Mouse (Mus musculus) megakaryocyte, embryonic 14.5 days (primary cell): ENCODE measurements around the gene Anxa2.

Experiments used
- FLI1 ChIP-seq: IDR thresholded peaks from 2 replicates; pipeline ENCODE4 v1.6.1; 2012; ENCODE audit warnings: low read length, inconsistent platforms, mixed read lengths
- GATA1 ChIP-seq: IDR thresholded peaks from 3 replicates; pipeline ENCODE4 v1.6.1; 2012; ENCODE audit warnings: mixed read lengths, low read length, inconsistent platforms, borderline replicate concordance

DNA sequence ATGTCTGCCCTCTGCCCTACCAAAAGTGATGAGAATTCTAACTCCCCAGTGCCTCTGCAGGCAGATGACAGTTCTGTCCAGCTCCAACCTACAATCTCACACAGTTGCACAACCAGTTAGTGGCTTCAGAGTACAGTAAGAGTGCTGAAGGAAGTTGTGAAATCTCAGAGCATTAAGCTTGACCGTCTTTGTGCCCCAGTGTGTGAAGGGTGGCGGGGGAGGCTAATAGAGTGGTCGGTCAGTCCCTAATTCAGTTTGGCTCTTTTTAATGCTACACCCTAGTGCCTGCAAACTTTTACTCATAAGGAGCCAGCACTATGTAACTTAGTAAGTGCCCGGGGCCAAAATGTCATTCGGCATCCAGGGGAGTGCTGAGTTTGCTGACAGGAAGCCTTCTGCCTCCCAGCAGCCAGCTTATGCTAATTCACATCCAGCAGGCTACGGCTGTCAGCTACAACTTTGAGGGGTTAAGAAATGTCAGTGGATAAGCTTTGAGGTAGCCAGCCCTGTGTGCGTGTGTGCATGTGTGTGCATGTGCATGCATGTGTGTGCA is 13.5 kb upstream of the Anxa2 start:
- TF ChIP-seq FLI1 (no peak), GATA1 (no peak)
